ENCODE assay signal across 7 mouse cellular contexts in genomic region chr1:63730240-63730771, GRCm38 (mm10). TPM values are rescaled to one million over a fixed set of nuclear protein-coding genes. Genes with fewer than 3 reads are reported as not detected.
A peak's percentile ranks its signal among the peaks of the same experiment; 100 is the strongest.
DNase-seq lines count a peak whose midpoint lies in the region; ATAC-seq and TF ChIP-seq lines count a peak whose summit lies in the region.

Gene Mdh1b (minus strand): TSS chr1:63730318.
Gene Fastkd2 (plus strand): TSS chr1:63730614.

- peak; percentile 94 for DNase-seq in adrenal gland, postnatal 10 days
- DNase-seq in embryonic facial prominence, embryonic 10.5 days (ENCODE audit: low spot score) = peak; percentile 87
- DNase-seq in gonadal fat pad, adult 2 months (ENCODE audit: low read depth) = peak; percentile 71
- DNase-seq in left cerebral cortex, postnatal 4 days = peak; percentile 87

- intact Hi-C loops in left cerebral cortex, postnatal 4 days (cut with DNase I) = no loop called here

- H3K27ac ChIP-seq in embryonic facial prominence, embryonic 10.5 days (replicated peaks) = peak within 1 kb of the TSS; percentile 77
- H3K27ac ChIP-seq in intestine, postnatal 0 days (ENCODE audit: low read depth, low read length) = no peak within 1 kb of the TSS
- no peak within 1 kb of the TSS for H3K27ac ChIP-seq in midbrain, embryonic 12.5 days (replicated peaks)
- no peak within 1 kb of the TSS for H3K27ac ChIP-seq in small intestine, adult 2 months (ENCODE audit: insufficient read depth, low read depth, low read length)

- H3K4me1 ChIP-seq in embryonic facial prominence, embryonic 10.5 days = peaks cover 16% of the 10 kb centered on the region
- H3K4me1 ChIP-seq in intestine, postnatal 0 days (replicated peaks; ENCODE audit: control insufficient read depth, insufficient read depth, low read length) = peaks cover 4% of the 10 kb centered on the region
- peaks cover 19% of the 10 kb centered on the region for H3K4me1 ChIP-seq in midbrain, embryonic 12.5 days
- H3K4me1 ChIP-seq in small intestine, adult 2 months (ENCODE audit: control insufficient read depth, insufficient read depth, insufficient read length, low read length) = peaks cover 5% of the 10 kb centered on the region

- under 1% methylated on average over 31 of the region's 31 CpGs for WGBS in embryonic facial prominence, embryonic 10.5 days
- WGBS in intestine, postnatal 0 days = under 1% methylated on average over 31 of the region's 31 CpGs
- under 1% methylated on average over 31 of the region's 31 CpGs for WGBS in midbrain, embryonic 12.5 days
- under 1% methylated on average over 31 of the region's 31 CpGs for WGBS in small intestine, adult 2 months

- ATAC-seq in intestine, postnatal 0 days = peak; percentile 94
- ATAC-seq in midbrain, embryonic 12.5 days (ENCODE audit: low FRiP score, low read depth) = peak; percentile 96

- TF ChIP-seq POLR2A in small intestine, adult 2 months (IDR thresholded peaks at IDR 0.05; ENCODE audit: low read depth, low read length) = no peak; the same call in 1 of the 2 replicates

- no peaks in the 10 kb centered on the region for H3K27me3 ChIP-seq in embryonic facial prominence, embryonic 10.5 days (replicated peaks; ENCODE audit: low read depth, poor library complexity, severe bottlenecking)
- H3K27me3 ChIP-seq in intestine, postnatal 0 days (replicated peaks; ENCODE audit: control insufficient read depth, insufficient read depth, low read length) = peaks cover 7% of the 10 kb centered on the region; the same call in 1 of the 2 replicates
- peaks cover 4% of the 10 kb centered on the region for H3K27me3 ChIP-seq in midbrain, embryonic 12.5 days
- H3K27me3 ChIP-seq in small intestine, adult 2 months (ENCODE audit: control insufficient read depth, insufficient read depth, low read length) = no peaks in the 10 kb centered on the region

- H3K4me3 ChIP-seq in embryonic facial prominence, embryonic 10.5 days = peak within 1 kb of the TSS; percentile 68
- peak within 1 kb of the TSS; percentile 54 for H3K4me3 ChIP-seq in intestine, postnatal 0 days (ENCODE audit: low read depth, low read length)
- H3K4me3 ChIP-seq in midbrain, embryonic 12.5 days = peak within 1 kb of the TSS; percentile 66
- peak within 1 kb of the TSS; percentile 95 for H3K4me3 ChIP-seq in small intestine, adult 2 months (ENCODE audit: low read depth, low read length)

- H3K36me3 ChIP-seq in embryonic facial prominence, embryonic 10.5 days (replicated peaks) = no peaks in the 10 kb centered on the region
- no peaks in the 10 kb centered on the region for H3K36me3 ChIP-seq in intestine, postnatal 0 days (ENCODE audit: control insufficient read depth, insufficient read depth)
- no peaks in the 10 kb centered on the region for H3K36me3 ChIP-seq in midbrain, embryonic 12.5 days
- H3K36me3 ChIP-seq in small intestine, adult 2 months (ENCODE audit: control insufficient read depth, insufficient read depth, low read length) = no peaks in the 10 kb centered on the region

- peak; percentile 12; the same call in 1 of the 2 replicates for TF ChIP-seq CTCF in intestine, postnatal 0 days (IDR thresholded peaks at IDR 0.05; ENCODE audit: low read depth)
- peak; percentile 35; the same call in 1 of the 2 replicates for TF ChIP-seq CTCF in small intestine, adult 2 months (IDR thresholded peaks at IDR 0.05; ENCODE audit: extremely low read depth, insufficient read length, insufficient replicate concordance, low read depth, low read length)

- peak within 1 kb of the TSS; percentile 65 for H3K4me2 ChIP-seq in intestine, postnatal 0 days (replicated peaks; ENCODE audit: low read depth)
- H3K4me2 ChIP-seq in midbrain, embryonic 12.5 days (replicated peaks) = peak within 1 kb of the TSS; percentile 59

- peak within 1 kb of the TSS; percentile 60 for H3K9ac ChIP-seq in intestine, postnatal 0 days (ENCODE audit: low read depth, low read length)
- H3K9ac ChIP-seq in midbrain, embryonic 12.5 days (replicated peaks) = peak within 1 kb of the TSS; percentile 60

- H3K9me3 ChIP-seq in embryonic facial prominence, embryonic 10.5 days = no peaks in the 10 kb centered on the region
- H3K9me3 ChIP-seq in intestine, postnatal 0 days (ENCODE audit: control insufficient read depth) = no peaks in the 10 kb centered on the region
- H3K9me3 ChIP-seq in midbrain, embryonic 12.5 days = no peaks in the 10 kb centered on the region

RNA-seq across cellular contexts. Expression of gene Mdh1b, which starts in this region (rescaled TPM):
- not detected for total RNA-seq in adrenal gland, postnatal 10 days (2021)
- polyA plus RNA-seq in embryonic facial prominence, embryonic 10.5 days (2016; fragmentation: Nextera tagmentation; extraction: Ambion mirVana) = 0.11 and 0.28 TPM in 2 replicates
- polyA plus RNA-seq in gonadal fat pad, adult 2 months (2012; rRNA removed) = 0.26 and 0.49 TPM in 2 replicates
- not detected in 2 replicates for polyA plus RNA-seq in intestine, postnatal 0 days (2015; fragmentation: Nextera tagmentation; extraction: Ambion mirVana)
- under 1 TPM in 1 of 2 experiments, not detected in 1; 0.34 TPM for total RNA-seq in left cerebral cortex, postnatal 4 days (2021)
- 0.10 TPM in 1 of 2 replicates, not detected in the other for polyA plus RNA-seq in midbrain, embryonic 12.5 days (2016; fragmentation: Nextera tagmentation; extraction: Ambion mirVana)
- polyA plus RNA-seq in small intestine, adult 2 months (2012; rRNA removed) = not detected in 2 replicates

RNA-seq across cellular contexts. Expression of gene Fastkd2, which starts in this region (rescaled TPM):
- 10 to 100 TPM; 29.1 to 29.3 TPM for total RNA-seq in adrenal gland, postnatal 10 days (2021)
- 72.4 and 73.2 TPM in 2 replicates for polyA plus RNA-seq in embryonic facial prominence, embryonic 10.5 days (2016; fragmentation: Nextera tagmentation; extraction: Ambion mirVana)
- 4.3 and 5.1 TPM in 2 replicates for polyA plus RNA-seq in gonadal fat pad, adult 2 months (2012; rRNA removed)
- 35.2 and 36.9 TPM in 2 replicates for polyA plus RNA-seq in intestine, postnatal 0 days (2015; fragmentation: Nextera tagmentation; extraction: Ambion mirVana)
- total RNA-seq in left cerebral cortex, postnatal 4 days (2021) = 10 to 100 TPM; 15.9 to 23.1 TPM
- 52.4 and 52.5 TPM in 2 replicates for polyA plus RNA-seq in midbrain, embryonic 12.5 days (2016; fragmentation: Nextera tagmentation; extraction: Ambion mirVana)
- 0.43 and 0.74 TPM in 2 replicates for polyA plus RNA-seq in small intestine, adult 2 months (2012; rRNA removed)
